Mouse (Mus musculus): ENCODE results near the gene Fam76b.

DNA sequence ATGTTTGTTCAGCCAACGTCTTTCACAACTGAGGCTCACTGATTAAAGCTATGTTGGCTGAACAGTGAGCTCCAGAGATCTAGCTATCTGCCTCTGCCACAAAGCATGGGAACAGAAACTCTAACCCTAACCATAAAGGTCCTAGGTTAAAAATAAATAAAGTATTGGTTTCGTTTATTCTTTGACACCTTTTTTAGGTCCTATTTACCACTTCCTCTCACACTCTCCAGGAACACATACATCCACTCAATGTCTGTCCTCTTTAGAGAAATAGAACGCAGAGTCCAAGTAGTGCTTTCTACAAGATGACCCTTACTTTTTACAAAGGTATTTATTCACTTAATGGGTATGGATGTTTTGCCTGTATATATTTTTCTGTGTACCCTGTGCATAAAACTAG, 6.7 kb upstream of the Fam76b start:
- TF ChIP-seq CTCF (IDR thresholded peaks at IDR 0.05; ENCODE audit: borderline replicate concordance, insufficient read depth, low read depth, low read length), result no peak
- no peak for TF ChIP-seq POLR2A (IDR thresholded peaks at IDR 0.05; ENCODE audit: borderline replicate concordance, insufficient read depth, low read length)
